Mouse (Mus musculus) midbrain, embryonic 13.5 days (tissue): Measurements from ENCODE around the gene Kcnj13. TPM values are rescaled to one million over a fixed set of nuclear protein-coding genes. Genes with fewer than 3 reads are reported as not detected.

Source experiments
- ATAC-seq: fragments of 200-750 bp; cut with Nextera tagmentation; 2 replicates; pipeline ENCODE4 v1.8.0; 2017; ENCODE audit warnings: mild to moderate bottlenecking, moderate TSS enrichment, moderate library complexity
- H3K27ac ChIP-seq: fragments of 300-500 bp; sonication (generic); 2 replicates; pipeline ENCODE4 v1.5.1; 2015; ENCODE audit warnings: inconsistent platforms, mild to moderate bottlenecking, moderate library complexity
- H3K27me3 ChIP-seq: fragments of 300-500 bp; sonication (generic); 2 replicates; pipeline ENCODE4 v1.6.1; 2015; ENCODE audit warnings: mild to moderate bottlenecking, inconsistent platforms
- H3K36me3 ChIP-seq: fragments of 300-500 bp; sonication (generic); 2 replicates; pipeline ENCODE4 v1.6.1; 2015; ENCODE audit warnings: mild to moderate bottlenecking, inconsistent platforms
- H3K4me1 ChIP-seq: fragments of 300-500 bp; sonication (generic); replicated peaks from 2 replicates; pipeline ENCODE4 v1.6.1; 2015; ENCODE audit warnings: inconsistent platforms
- H3K4me2 ChIP-seq: fragments of 300-500 bp; sonication (generic); replicated peaks from 2 replicates; pipeline ENCODE4 v1.6.1; 2015; ENCODE audit warnings: moderate library complexity, mild to moderate bottlenecking, inconsistent platforms
- H3K4me3 ChIP-seq: fragments of 300-500 bp; sonication (generic); replicated peaks from 2 replicates; pipeline ENCODE4 v1.5.1; 2015; ENCODE audit warnings: mild to moderate bottlenecking, inconsistent platforms
- H3K9ac ChIP-seq: fragments of 300-500 bp; sonication (generic); replicated peaks from 2 replicates; pipeline ENCODE4 v1.6.1; 2015; ENCODE audit warnings: mild to moderate bottlenecking, inconsistent platforms
- H3K9me3 ChIP-seq: fragments of 300-500 bp; sonication (generic); 2 replicates; pipeline ENCODE4 v1.6.1; 2016; ENCODE audit warnings: mild to moderate bottlenecking, inconsistent platforms
- WGBS: fragments of 180-500 bp; shearing (Covaris S2); methylation state at CpG from one replicate; pipeline ENCODE4 v1.1.7; 2015; 5-methylcytosine and 5-hydroxymethylcytosine counted together
- polyA plus RNA-seq: library from polyadenylated mRNA; unstranded; fragments of >200 nt; fragmentation: Nextera tagmentation; extraction: Ambion mirVana; gene quantifications from 2 replicates; pipeline ENCODE4 v1.2.1, GENCODE M21; 2015

The Kcnj13 gene
- 2.2 and 4.1 TPM in 2 replicates for polyA plus RNA-seq

- no peak within 1 kb of the TSS for H3K4me3 ChIP-seq
- peaks cover 22% of the 10 kb centered on the region for H3K36me3 ChIP-seq
- no peaks in the 10 kb centered on the region for H3K9me3 ChIP-seq
- H3K27me3 ChIP-seq = no peaks in the 10 kb centered on the region
- ATAC-seq = no peak
- 36% methylated on average over 6 of the region's 6 CpGs for WGBS
- H3K4me2 ChIP-seq = no peak within 1 kb of the TSS
- no peak within 1 kb of the TSS for H3K9ac ChIP-seq
- no peaks in the 10 kb centered on the region for H3K4me1 ChIP-seq
- no peak within 1 kb of the TSS for H3K27ac ChIP-seq
These were observed at the start of gene Kcnj13 for GRCm38 (mm10) chr1:87394594-87394993. TSS of gene Kcnj13 (minus strand) at chr1:87394729.

GRCm38 (mm10) chr1:87436583-87436982 lies 42.1 kb upstream of the Kcnj13 start:
- Histone ChIP-seq H3K36me3 (peaks cover 77% of the 10 kb centered on the region), H3K27me3 (no peaks in the 10 kb centered on the region), H3K9me3 (no peaks in the 10 kb centered on the region), H3K4me3 (no peak overlapping the region), H3K27ac (no peak overlapping the region), H3K9ac (no peak overlapping the region), H3K4me2 (no peak overlapping the region), H3K4me1 (no peaks in the 10 kb centered on the region)
- WGBS = 86% methylated on average over 6 of the region's 6 CpGs
- no peak for ATAC-seq

GRCm38 (mm10) chr1:87435125-87435524 lies 40.6 kb upstream of the Kcnj13 start:
- Histone ChIP-seq H3K27me3 (no peaks in the 10 kb centered on the region), H3K4me1 (no peaks in the 10 kb centered on the region)
- WGBS = 98% methylated on average over 2 of the region's 2 CpGs

GRCm38 (mm10) chr1:87418733-87419132 lies 24.2 kb upstream of the Kcnj13 start:
- Histone ChIP-seq H3K4me3 (no peak overlapping the region), H3K36me3 (peaks cover 53% of the 10 kb centered on the region), H3K9ac (no peak overlapping the region), H3K4me1 (no peaks in the 10 kb centered on the region), H3K27me3 (no peaks in the 10 kb centered on the region), H3K9me3 (no peaks in the 10 kb centered on the region), H3K27ac (no peak overlapping the region), H3K4me2 (no peak overlapping the region)
- WGBS = 88% methylated on average over 4 of the region's 4 CpGs
- no peak for ATAC-seq

More at GRCm38 (mm10) chr1:87435125-87435524, 40.6 kb upstream of the Kcnj13 start:
- H3K4me3 ChIP-seq = no peak overlapping the region
- no peak for ATAC-seq
- no peak overlapping the region for H3K27ac ChIP-seq
- H3K4me2 ChIP-seq = no peak overlapping the region
- peaks cover 74% of the 10 kb centered on the region for H3K36me3 ChIP-seq
- no peaks in the 10 kb centered on the region for H3K9me3 ChIP-seq
- H3K9ac ChIP-seq = no peak overlapping the region

- Histone ChIP-seq H3K4me2 (no peak overlapping the region), H3K27me3 (no peaks in the 10 kb centered on the region), H3K9me3 (no peaks in the 10 kb centered on the region), H3K4me3 (no peak overlapping the region), H3K36me3 (peaks cover 79% of the 10 kb centered on the region), H3K4me1 (no peaks in the 10 kb centered on the region), H3K27ac (no peak overlapping the region), H3K9ac (no peak overlapping the region)
- 93% methylated on average over 4 of the region's 4 CpGs for WGBS
- ATAC-seq = no peak
These were observed 14.9 kb upstream of the Kcnj13 start for GRCm38 (mm10) chr1:87409380-87409779.

- Histone ChIP-seq H3K36me3 (peaks cover 57% of the 10 kb centered on the region), H3K4me1 (no peaks in the 10 kb centered on the region)
- no peak for ATAC-seq
These were observed 11.5 kb upstream of the Kcnj13 start for GRCm38 (mm10) chr1:87406012-87406411.

GRCm38 (mm10) chr1:87404710-87405109 lies 10.2 kb upstream of the Kcnj13 start:
- Histone ChIP-seq H3K36me3 (peaks cover 45% of the 10 kb centered on the region), H3K4me3 (no peak overlapping the region), H3K9me3 (no peaks in the 10 kb centered on the region), H3K27me3 (no peaks in the 10 kb centered on the region), H3K4me1 (no peaks in the 10 kb centered on the region), H3K27ac (no peak overlapping the region), H3K4me2 (no peak overlapping the region), H3K9ac (no peak overlapping the region)
- 90% methylated on average over 1 of the region's 1 CpGs for WGBS
- no peak for ATAC-seq

More at GRCm38 (mm10) chr1:87406012-87406411, 11.5 kb upstream of the Kcnj13 start:
- no peak overlapping the region for H3K9ac ChIP-seq
- H3K27ac ChIP-seq = no peak overlapping the region
- no peak overlapping the region for H3K4me2 ChIP-seq
- H3K9me3 ChIP-seq = no peaks in the 10 kb centered on the region
- H3K27me3 ChIP-seq = no peaks in the 10 kb centered on the region
- no peak overlapping the region for H3K4me3 ChIP-seq

- Histone ChIP-seq H3K27me3 (no peaks in the 10 kb centered on the region), H3K4me3 (no peak overlapping the region), H3K4me1 (no peaks in the 10 kb centered on the region), H3K4me2 (no peak overlapping the region), H3K27ac (no peak overlapping the region), H3K36me3 (peaks cover 9% of the 10 kb centered on the region), H3K9me3 (no peaks in the 10 kb centered on the region), H3K9ac (no peak overlapping the region)
- ATAC-seq = no peak
- WGBS = 91% methylated on average over 7 of the region's 7 CpGs
These were observed 2.5 kb upstream of the Kcnj13 start for GRCm38 (mm10) chr1:87396923-87397586.

- no peak overlapping the region for H3K27ac ChIP-seq
- no peak overlapping the region for H3K4me2 ChIP-seq
- no peak for ATAC-seq
- H3K4me1 ChIP-seq = no peaks in the 10 kb centered on the region
- no peaks in the 10 kb centered on the region for H3K27me3 ChIP-seq
- WGBS = 90% methylated on average over 3 of the region's 3 CpGs
- no peak overlapping the region for H3K4me3 ChIP-seq
- peaks cover 27% of the 10 kb centered on the region for H3K36me3 ChIP-seq
- no peaks in the 10 kb centered on the region for H3K9me3 ChIP-seq
- no peak overlapping the region for H3K9ac ChIP-seq
These were observed 909 bp downstream of the Kcnj13 start for GRCm38 (mm10) chr1:87393444-87394195.

- 92% methylated on average over 9 of the region's 9 CpGs for WGBS
- H3K9ac ChIP-seq = no peak overlapping the region
- H3K4me3 ChIP-seq = no peak overlapping the region
- no peak overlapping the region for H3K27ac ChIP-seq
- peaks cover 26% of the 10 kb centered on the region for H3K36me3 ChIP-seq
- no peaks in the 10 kb centered on the region for H3K4me1 ChIP-seq
- ATAC-seq = no peak
- H3K4me2 ChIP-seq = no peak overlapping the region
- H3K9me3 ChIP-seq = no peaks in the 10 kb centered on the region
- no peaks in the 10 kb centered on the region for H3K27me3 ChIP-seq
These were observed 8.0 kb downstream of the Kcnj13 start for GRCm38 (mm10) chr1:87386436-87387092.

GRCm38 (mm10) chr1:87381152-87381551 lies 13.4 kb downstream of the Kcnj13 start:
- no peak overlapping the region for H3K4me2 ChIP-seq
- H3K4me1 ChIP-seq = no peaks in the 10 kb centered on the region
- WGBS = 94% methylated on average over 3 of the region's 3 CpGs
- H3K27me3 ChIP-seq = no peaks in the 10 kb centered on the region
- no peaks in the 10 kb centered on the region for H3K9me3 ChIP-seq
- H3K4me3 ChIP-seq = no peak overlapping the region
- H3K36me3 ChIP-seq = peaks cover 17% of the 10 kb centered on the region
- no peak overlapping the region for H3K9ac ChIP-seq
- H3K27ac ChIP-seq = no peak overlapping the region
- ATAC-seq = no peak

GRCm38 (mm10) chr1:87379919-87380318 lies 14.6 kb downstream of the Kcnj13 start:
- no peak for ATAC-seq
- 96% methylated on average over 1 of the region's 1 CpGs for WGBS
- H3K36me3 ChIP-seq = peaks cover 22% of the 10 kb centered on the region
- H3K27ac ChIP-seq = no peak overlapping the region
- H3K4me3 ChIP-seq = no peak overlapping the region
- H3K4me1 ChIP-seq = no peaks in the 10 kb centered on the region
- H3K9me3 ChIP-seq = no peaks in the 10 kb centered on the region
- no peak overlapping the region for H3K9ac ChIP-seq
- H3K27me3 ChIP-seq = no peaks in the 10 kb centered on the region
- no peak overlapping the region for H3K4me2 ChIP-seq
